Mouse (Mus musculus): ENCODE data around the gene Abca12. TPM values are rescaled to one million over a fixed set of nuclear protein-coding genes. Genes with fewer than 3 reads are reported as not detected.

The Abca12 gene
- polyA plus RNA-seq, 1 experiment from 2014 or later, result 0.04 TPM

DNA sequence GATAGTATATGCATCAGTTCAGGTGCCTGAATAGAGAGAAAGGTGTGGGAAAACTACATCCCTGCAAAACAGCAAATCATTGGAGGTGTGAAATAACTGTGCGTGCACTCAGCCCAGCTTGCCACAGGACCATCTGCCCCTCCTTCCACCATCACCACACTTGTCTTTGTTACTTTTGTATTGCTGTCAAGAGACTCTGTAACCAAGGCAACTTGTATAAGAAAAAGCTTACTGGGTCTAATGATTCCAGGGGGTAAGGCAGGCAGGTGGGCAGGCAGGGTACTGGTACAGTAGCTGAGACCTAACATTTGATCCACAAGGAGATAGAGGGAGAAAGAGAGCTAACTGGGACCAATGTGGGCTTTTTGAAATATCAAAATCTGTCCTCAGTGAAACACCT, 220.8 kb downstream of the Abca12 start:
- Histone ChIP-seq H3K4me2 (no peak overlapping the region), H3K4me1 (replicated peaks) (no peaks in the 10 kb centered on the region), H3K36me3 (no peaks in the 10 kb centered on the region), H3K27ac (no peak overlapping the region), H3K4me3 (no peak overlapping the region), H3K9ac (no peak overlapping the region), H3K27me3 (no peaks in the 10 kb centered on the region), H3K9me3 (replicated peaks) (no peaks in the 10 kb centered on the region)
- 86% methylated on average over 1 of the region's 1 CpGs for WGBS
- ATAC-seq (replicated peaks; ENCODE audit: insufficient number of reproducible peaks, insufficient read depth, low FRiP score, low read depth), result no peak

Other genes with a start within 250 kb of the Abca12 start
- gene Atic, start 142.2 kb upstream of the Abca12 start, polyA plus RNA-seq (2015; fragmentation: Nextera tagmentation; extraction: Ambion mirVana), result 31.2 and 40.2 TPM in 2 replicates
- gene Fn1, start 238.3 kb upstream of the Abca12 start, polyA plus RNA-seq (2015; fragmentation: Nextera tagmentation; extraction: Ambion mirVana), result 158 and 219 TPM in 2 replicates

Data from heart, embryonic 15.5 days (tissue).